16 mouse cellular contexts compared by ENCODE assay signal in genomic region chr12:4665675-4666037, GRCm38 (mm10).
DNase-seq lines count a peak whose midpoint lies in the region; ATAC-seq and TF ChIP-seq lines count a peak whose summit lies in the region.
"Had no signal": no experiment of that assay in that cellular context is flagged by ENCODE, and none has a peak within 500 bp of the region (broad histone marks: within the 10 kb centered on the region; RNA-seq: fewer than 3 reads in every experiment).

No protein-coding gene starts in this region.

- TF ChIP-seq CTCF in hindbrain, postnatal 0 days (IDR thresholded peaks at IDR 0.05; ENCODE audit: low read depth) = no peak
- TF ChIP-seq CTCF in midbrain, postnatal 0 days (IDR thresholded peaks at IDR 0.05) = no peak

- 76% methylated on average over 5 of the region's 5 CpGs for WGBS in forebrain, embryonic 14.5 days
- WGBS in forebrain, embryonic 12.5 days = 87% methylated on average over 5 of the region's 5 CpGs
- 60% methylated on average over 5 of the region's 5 CpGs for WGBS in hindbrain, postnatal 0 days
- WGBS in hindbrain, embryonic 14.5 days = 83% methylated on average over 5 of the region's 5 CpGs
- 71% methylated on average over 5 of the region's 5 CpGs for WGBS in midbrain, postnatal 0 days
- WGBS in midbrain, embryonic 14.5 days = 91% methylated on average over 5 of the region's 5 CpGs

- H3K9me3 ChIP-seq in forebrain, embryonic 14.5 days (replicated peaks; ENCODE audit: control insufficient read depth, low read length) = no peaks in the 10 kb centered on the region
- no peaks in the 10 kb centered on the region for H3K9me3 ChIP-seq in forebrain, embryonic 12.5 days
- H3K9me3 ChIP-seq in hindbrain, postnatal 0 days (ENCODE audit: low read length) = no peaks in the 10 kb centered on the region
- no peaks in the 10 kb centered on the region for H3K9me3 ChIP-seq in hindbrain, embryonic 14.5 days (ENCODE audit: control insufficient read depth, low read length)
- H3K9me3 ChIP-seq in midbrain, postnatal 0 days (ENCODE audit: low read length) = no peaks in the 10 kb centered on the region
- H3K9me3 ChIP-seq in midbrain, embryonic 14.5 days (ENCODE audit: control insufficient read depth, low read length) = no peaks in the 10 kb centered on the region
- H3K9me3 ChIP-seq: embryonic facial prominence, embryonic 12.5 days; heart, embryonic 10.5 days had no signal

- no peaks in the 10 kb centered on the region for H3K27me3 ChIP-seq in forebrain, embryonic 14.5 days (replicated peaks; ENCODE audit: control insufficient read depth, insufficient read depth, low read length)
- H3K27me3 ChIP-seq in forebrain, embryonic 12.5 days = no peaks in the 10 kb centered on the region
- H3K27me3 ChIP-seq in hindbrain, postnatal 0 days (ENCODE audit: insufficient read depth, low read length) = no peaks in the 10 kb centered on the region
- no peaks in the 10 kb centered on the region for H3K27me3 ChIP-seq in hindbrain, embryonic 14.5 days (ENCODE audit: control insufficient read depth, insufficient read depth, low read length)
- no peaks in the 10 kb centered on the region for H3K27me3 ChIP-seq in midbrain, postnatal 0 days (ENCODE audit: insufficient read depth, low read length)
- no peaks in the 10 kb centered on the region for H3K27me3 ChIP-seq in midbrain, embryonic 14.5 days (ENCODE audit: control insufficient read depth, insufficient read depth, low read length)
- H3K27me3 ChIP-seq: embryonic facial prominence, embryonic 12.5 days had no signal

- no peak overlapping the region for H3K9ac ChIP-seq in forebrain, embryonic 14.5 days (ENCODE audit: low read length)
- no peak overlapping the region for H3K9ac ChIP-seq in forebrain, embryonic 12.5 days
- H3K9ac ChIP-seq in hindbrain, postnatal 0 days (replicated peaks; ENCODE audit: low read length) = no peak overlapping the region
- H3K9ac ChIP-seq in hindbrain, embryonic 14.5 days = no peak overlapping the region
- no peak overlapping the region for H3K9ac ChIP-seq in midbrain, postnatal 0 days (replicated peaks; ENCODE audit: low read length, poor library complexity, severe bottlenecking)
- no peak overlapping the region for H3K9ac ChIP-seq in midbrain, embryonic 14.5 days (replicated peaks; ENCODE audit: low read length)
- H3K9ac ChIP-seq: embryonic facial prominence, embryonic 12.5 days had no signal

- no peak overlapping the region for H3K4me2 ChIP-seq in forebrain, embryonic 14.5 days (ENCODE audit: low read length)
- H3K4me2 ChIP-seq in forebrain, embryonic 12.5 days = no peak overlapping the region
- H3K4me2 ChIP-seq in hindbrain, postnatal 0 days (ENCODE audit: low read depth, low read length) = no peak overlapping the region
- no peak overlapping the region for H3K4me2 ChIP-seq in hindbrain, embryonic 14.5 days (replicated peaks)
- no peak overlapping the region for H3K4me2 ChIP-seq in midbrain, postnatal 0 days (ENCODE audit: low read depth, low read length, poor library complexity, severe bottlenecking)
- no peak overlapping the region for H3K4me2 ChIP-seq in midbrain, embryonic 14.5 days (ENCODE audit: low read length)
- H3K4me2 ChIP-seq: embryonic facial prominence, embryonic 12.5 days had no signal

- no peak for ATAC-seq in forebrain, embryonic 14.5 days
- no peak for ATAC-seq in forebrain, embryonic 12.5 days (ENCODE audit: low FRiP score)
- ATAC-seq in hindbrain, postnatal 0 days = no peak
- ATAC-seq in hindbrain, embryonic 14.5 days (ENCODE audit: low FRiP score) = no peak
- ATAC-seq in midbrain, postnatal 0 days (ENCODE audit: low FRiP score) = no peak
- ATAC-seq in midbrain, embryonic 14.5 days (ENCODE audit: low FRiP score, low TSS enrichment) = no peak
- ATAC-seq: hindbrain, embryonic 16.5 days had no signal

- H3K36me3 ChIP-seq in forebrain, embryonic 14.5 days (ENCODE audit: control insufficient read depth, insufficient read depth, low read length) = peaks cover 30% of the 10 kb centered on the region; the same call in 1 of the 2 replicates
- H3K36me3 ChIP-seq in forebrain, embryonic 12.5 days (replicated peaks) = peaks cover 8% of the 10 kb centered on the region; the same call in 1 of the 2 replicates
- H3K36me3 ChIP-seq in hindbrain, postnatal 0 days (ENCODE audit: insufficient read depth, low read length) = peaks cover 26% of the 10 kb centered on the region; the same call in 1 of the 2 replicates
- H3K36me3 ChIP-seq in hindbrain, embryonic 14.5 days (replicated peaks; ENCODE audit: control insufficient read depth, insufficient read depth) = peaks cover 52% of the 10 kb centered on the region
- peaks cover 19% of the 10 kb centered on the region; the same call in 1 of the 2 replicates for H3K36me3 ChIP-seq in midbrain, postnatal 0 days (ENCODE audit: insufficient read depth, low read length)
- H3K36me3 ChIP-seq in midbrain, embryonic 14.5 days (ENCODE audit: control insufficient read depth, insufficient read depth, low read length) = peaks cover 21% of the 10 kb centered on the region

- H3K4me1 ChIP-seq in forebrain, embryonic 14.5 days (ENCODE audit: control insufficient read depth, insufficient read depth, low read length) = no peaks in the 10 kb centered on the region
- no peaks in the 10 kb centered on the region; the same call in 1 of the 2 replicates for H3K4me1 ChIP-seq in forebrain, embryonic 12.5 days
- no peaks in the 10 kb centered on the region for H3K4me1 ChIP-seq in hindbrain, postnatal 0 days (ENCODE audit: insufficient read depth, low read length)
- H3K4me1 ChIP-seq in hindbrain, embryonic 14.5 days (replicated peaks; ENCODE audit: control insufficient read depth, insufficient read depth, low read length) = no peaks in the 10 kb centered on the region
- H3K4me1 ChIP-seq in midbrain, postnatal 0 days (ENCODE audit: insufficient read depth, low read length) = no peaks in the 10 kb centered on the region
- H3K4me1 ChIP-seq in midbrain, embryonic 14.5 days (ENCODE audit: control insufficient read depth, insufficient read depth, low read length) = no peaks in the 10 kb centered on the region
- H3K4me1 ChIP-seq: embryonic facial prominence, embryonic 12.5 days; heart, embryonic 10.5 days had no signal

- no peak overlapping the region for H3K4me3 ChIP-seq in forebrain, embryonic 14.5 days (ENCODE audit: low read depth, low read length)
- H3K4me3 ChIP-seq in forebrain, embryonic 12.5 days (replicated peaks) = no peak overlapping the region
- no peak overlapping the region for H3K4me3 ChIP-seq in hindbrain, postnatal 0 days (ENCODE audit: low read length)
- H3K4me3 ChIP-seq in hindbrain, embryonic 14.5 days (replicated peaks; ENCODE audit: low read length) = no peak overlapping the region
- no peak overlapping the region for H3K4me3 ChIP-seq in midbrain, postnatal 0 days (ENCODE audit: low read depth, low read length)
- no peak overlapping the region for H3K4me3 ChIP-seq in midbrain, embryonic 14.5 days (replicated peaks; ENCODE audit: low read depth, low read length)
- H3K4me3 ChIP-seq: embryonic facial prominence, embryonic 12.5 days; heart, embryonic 10.5 days had no signal

- peak; percentile 7 for DNase-seq in forebrain, embryonic 14.5 days (ENCODE audit: low spot score)
- DNase-seq in hindbrain, postnatal 0 days (ENCODE audit: low spot score) = peak; percentile 18
- no peak for DNase-seq in hindbrain, embryonic 14.5 days (ENCODE audit: low spot score)
- peak; percentile 32 for DNase-seq in midbrain, postnatal 0 days (ENCODE audit: low spot score)
- DNase-seq in midbrain, embryonic 14.5 days = no peak
- no peak for DNase-seq in spleen, postnatal 36 days (ENCODE audit: low spot score in 2 of 2)
- DNase-seq: adrenal gland, postnatal 25 days; cerebellum, adult 11 months; cerebellum, adult 8-10 months; cerebellum, postnatal 14 days; gastrocnemius, postnatal 36 days; heart, adult 11 months had no signal

- no peak overlapping the region for H3K27ac ChIP-seq in forebrain, embryonic 14.5 days (ENCODE audit: low read depth, low read length)
- no peak overlapping the region for H3K27ac ChIP-seq in forebrain, embryonic 12.5 days
- H3K27ac ChIP-seq in hindbrain, postnatal 0 days = no peak overlapping the region
- no peak overlapping the region for H3K27ac ChIP-seq in hindbrain, embryonic 14.5 days
- no peak overlapping the region for H3K27ac ChIP-seq in midbrain, postnatal 0 days (ENCODE audit: low read depth, low read length)
- no peak overlapping the region for H3K27ac ChIP-seq in midbrain, embryonic 14.5 days (replicated peaks; ENCODE audit: low read depth, low read length)
- H3K27ac ChIP-seq: embryonic facial prominence, embryonic 12.5 days; heart, embryonic 10.5 days had no signal

Comparison
In these comparisons a context has a peak if more than half of its experiments do, and no peak if none do; other contexts are left out.
1. DNase-seq: peak in forebrain, embryonic 14.5 days (single experiment), hindbrain, postnatal 0 days (single experiment) and midbrain, postnatal 0 days (single experiment); none in hindbrain, embryonic 14.5 days (single experiment), midbrain, embryonic 14.5 days (single experiment) and spleen, postnatal 36 days (0 of 2).